Mouse (Mus musculus) left cerebral cortex, adult 2 months (tissue): Measurements from ENCODE around the gene Anapc13. TPM values are rescaled to one million over a fixed set of nuclear protein-coding genes. Genes with fewer than 3 reads are reported as not detected.

ENCODE experiments used
- DNase-seq, 2 experiments: peaks; one replicate each; pipeline ENCODE4 v3.0.0; 2021 to 2022; ENCODE audit warnings: low spot score in 2 of 2, mixed read lengths in 1 of 2; ENCODE audit errors: extremely low spot score in 1 of 2
- H3K27ac ChIP-seq: fragments of 200-600 bp; 2 replicates; pipeline ENCODE4 v1.8.1; 2022
- H3K4me3 ChIP-seq: fragments of 200-600 bp; 2 replicates; pipeline ENCODE4 v1.8.1; 2022
- CTCF ChIP-seq: fragments of 200-600 bp; IDR thresholded peaks from 2 replicates; pipeline ENCODE4 v1.8.1; 2022; ENCODE audit warnings: antibody characterized with exemption, mild to moderate bottlenecking, moderate library complexity
- intact Hi-C: fragments of 180-260 bp; cut with DNase I; formaldehyde crosslinking; loops from one replicate; pipeline ENCODE4 v1.15.1; 2025
- total RNA-seq, 2 experiments: library from RNA; stranded (reverse); gene quantifications; 2 replicates each; pipeline ENCODE4 v1.2.3; 2021

The Anapc13 gene
- total RNA-seq, 2 experiments from 2014 or later: 98.6 to 116 TPM

- peak; percentile 45 to 56 for DNase-seq
- no peak overlapping the region for H3K4me3 ChIP-seq
- peak; percentile 96 for TF ChIP-seq CTCF
- intact Hi-C loops: no loop called here
- no peak overlapping the region for H3K27ac ChIP-seq
These were observed 6.9 kb downstream of the Anapc13 start for GRCm38 (mm10) chr9:102632923-102633537.

GRCm38 (mm10) chr9:102634453-102634852 lies 8.4 kb downstream of the Anapc13 start:
- intact Hi-C loops: no loop called here

GRCm38 (mm10) chr9:102636553-102636952 lies 10.5 kb downstream of the Anapc13 start:
- peak; percentile 51 to 57 for DNase-seq
- no peak overlapping the region for H3K27ac ChIP-seq
- intact Hi-C loops: loop anchor here (1.0 to 2.0 kb wide), 3 partner anchors 80 to 230 kb away; partner anchors contain the start of gene Amotl2
- no peak overlapping the region for H3K4me3 ChIP-seq
- peak; percentile 92 for TF ChIP-seq CTCF

More at GRCm38 (mm10) chr9:102634453-102634852, 8.4 kb downstream of the Anapc13 start:
- Histone ChIP-seq H3K4me3 (no peak overlapping the region), H3K27ac (no peak overlapping the region)
- no peak for TF ChIP-seq CTCF
- no peak for DNase-seq

- intact Hi-C loops: loop anchor here (2.0 kb wide), 2 partner anchors 80 to 230 kb away; partner anchors contain the start of gene Amotl2
- no peak for DNase-seq
- no peak overlapping the region for H3K27ac ChIP-seq
- H3K4me3 ChIP-seq: no peak overlapping the region
- no peak for TF ChIP-seq CTCF
These were observed 11.0 kb downstream of the Anapc13 start for GRCm38 (mm10) chr9:102637115-102637514.

GRCm38 (mm10) chr9:102638963-102639362 lies 12.9 kb downstream of the Anapc13 start:
- no peak for DNase-seq
- TF ChIP-seq CTCF: no peak
- H3K4me3 ChIP-seq: no peak overlapping the region
- intact Hi-C loops: no loop called here
- H3K27ac ChIP-seq: no peak overlapping the region

- intact Hi-C loops: no loop called here
- TF ChIP-seq CTCF: no peak
- Histone ChIP-seq H3K27ac (no peak overlapping the region), H3K4me3 (no peak overlapping the region)
- DNase-seq: no peak
These were observed 13.4 kb downstream of the Anapc13 start for GRCm38 (mm10) chr9:102639510-102639909.

- intact Hi-C loops: no loop called here
- no peak for TF ChIP-seq CTCF
These were observed 15.4 kb downstream of the Anapc13 start for GRCm38 (mm10) chr9:102641531-102641930.

GRCm38 (mm10) chr9:102643071-102643485 lies 17.0 kb downstream of the Anapc13 start:
- DNase-seq: no peak
- H3K4me3 ChIP-seq: no peak overlapping the region
- no peak overlapping the region for H3K27ac ChIP-seq
- TF ChIP-seq CTCF: no peak
- intact Hi-C loops: no loop called here

More at GRCm38 (mm10) chr9:102641531-102641930, 15.4 kb downstream of the Anapc13 start:
- Histone ChIP-seq H3K27ac (no peak overlapping the region), H3K4me3 (no peak overlapping the region)
- no peak for DNase-seq

- Histone ChIP-seq H3K27ac (no peak overlapping the region), H3K4me3 (no peak overlapping the region)
- peak in 1 of 2 experiments; percentile 33 for DNase-seq
- intact Hi-C loops: no loop called here
- TF ChIP-seq CTCF: no peak
These were observed 17.5 kb downstream of the Anapc13 start for GRCm38 (mm10) chr9:102643486-102644101.

GRCm38 (mm10) chr9:102645119-102645695 lies 19.1 kb downstream of the Anapc13 start:
- DNase-seq: no peak
- TF ChIP-seq CTCF: no peak
- Histone ChIP-seq H3K27ac (no peak overlapping the region), H3K4me3 (no peak overlapping the region)
- intact Hi-C loops: no loop called here

- no peak for TF ChIP-seq CTCF
- Histone ChIP-seq H3K27ac (no peak overlapping the region), H3K4me3 (no peak overlapping the region)
- intact Hi-C loops: no loop called here
- DNase-seq: no peak
These were observed 20.9 kb downstream of the Anapc13 start for GRCm38 (mm10) chr9:102647010-102647409.

- Histone ChIP-seq H3K4me3 (no peak overlapping the region), H3K27ac (no peak overlapping the region)
- intact Hi-C loops: no loop called here
- TF ChIP-seq CTCF: no peak
- DNase-seq: no peak
These were observed 23.9 kb downstream of the Anapc13 start for GRCm38 (mm10) chr9:102649917-102650527.
